Mouse (Mus musculus) right cerebral cortex, postnatal 25 days (tissue): Measurements from ENCODE around the gene Ahr.

ENCODE experiments used
- DNase-seq: peaks from one replicate; pipeline ENCODE4 v3.0.0; 2022

Ahr gene

GRCm38 (mm10) chr12:35501476-35501875 lies 33.4 kb downstream of the Ahr start:
- DNase-seq = no peak

- DNase-seq = no peak
Observed at GRCm38 (mm10) chr12:35495195-35495594, 39.6 kb downstream of the Ahr start.

- DNase-seq = no peak
Observed at GRCm38 (mm10) chr12:35480764-35481163, 54.1 kb downstream of the Ahr start.

GRCm38 (mm10) chr12:35478906-35479305 lies 55.9 kb downstream of the Ahr start:
- no peak for DNase-seq

GRCm38 (mm10) chr12:35463457-35463856 lies 71.4 kb downstream of the Ahr start:
- no peak for DNase-seq

GRCm38 (mm10) chr12:35462667-35463066 lies 72.2 kb downstream of the Ahr start:
- no peak for DNase-seq

- DNase-seq = no peak
Observed at GRCm38 (mm10) chr12:35459662-35460061, 75.2 kb downstream of the Ahr start.
